Mouse (Mus musculus) neural tube, embryonic 12.5 days (tissue): ENCODE measurements at regions not wholly inside any gene's neighbourhood (a gene's known extent, or its start where the extent isn't known, plus 50 kb on each side); places are given as distances from the start of the nearest gene placed in this dataset.

Experiments used
- ATAC-seq: fragments of 200-750 bp; cut with Nextera tagmentation; 2 replicates; pipeline ENCODE4 v1.8.0; 2017; ENCODE audit warnings: low read depth, mild to moderate bottlenecking, moderate TSS enrichment, moderate library complexity; ENCODE audit not compliant: low FRiP score
- H3K27ac ChIP-seq: fragments of 300-500 bp; sonication (generic); 2 replicates; pipeline ENCODE4 v1.5.1; 2016
- H3K27me3 ChIP-seq: fragments of 300-500 bp; sonication (generic); replicated peaks from 2 replicates; pipeline ENCODE4 v1.6.1; 2016; ENCODE audit warnings: mild to moderate bottlenecking
- H3K36me3 ChIP-seq: fragments of 300-500 bp; sonication (generic); 2 replicates; pipeline ENCODE4 v1.6.1; 2016; ENCODE audit warnings: mild to moderate bottlenecking
- H3K4me1 ChIP-seq: fragments of 300-500 bp; sonication (generic); 2 replicates; pipeline ENCODE4 v1.6.1; 2016
- H3K4me2 ChIP-seq: fragments of 300-500 bp; sonication (generic); replicated peaks from 2 replicates; pipeline ENCODE4 v1.6.1; 2016; ENCODE audit warnings: mild to moderate bottlenecking
- H3K4me3 ChIP-seq: fragments of 300-500 bp; sonication (generic); 2 replicates; pipeline ENCODE4 v1.5.1; 2016
- H3K9ac ChIP-seq: fragments of 300-500 bp; sonication (generic); 2 replicates; pipeline ENCODE4 v1.6.1; 2016; ENCODE audit warnings: mild to moderate bottlenecking
- H3K9me3 ChIP-seq: fragments of 300-500 bp; sonication (generic); 2 replicates; pipeline ENCODE4 v1.6.1; 2016; ENCODE audit warnings: mild to moderate bottlenecking
- WGBS: fragments of 180-500 bp; shearing (Covaris S2); methylation state at CpG from one replicate; pipeline ENCODE4 v1.1.7; 2016; 5-methylcytosine and 5-hydroxymethylcytosine counted together

DNA sequence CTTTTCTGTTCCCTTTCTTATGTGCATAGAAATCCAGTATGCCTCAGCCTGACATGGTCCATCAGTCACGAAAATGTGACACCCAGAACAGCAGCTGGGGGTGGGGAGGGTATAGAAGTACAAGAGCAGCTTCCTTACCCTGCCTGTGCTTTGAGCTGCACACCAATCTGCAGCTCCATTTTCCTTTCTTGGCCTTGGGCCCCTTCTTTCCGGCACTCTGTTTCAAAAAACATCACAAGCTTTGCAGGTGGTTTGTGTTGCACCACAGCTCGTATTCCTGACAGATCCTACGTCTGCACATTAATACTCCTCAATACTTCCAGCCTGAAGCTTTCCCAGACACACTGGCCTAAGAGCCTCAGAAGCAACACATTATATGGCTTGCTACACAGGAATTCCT, 138.1 kb upstream of the Nt5c1b start:
- Histone ChIP-seq H3K27ac (no peak overlapping the region), H3K4me1 (no peaks in the 10 kb centered on the region), H3K27me3 (no peaks in the 10 kb centered on the region), H3K9ac (no peak overlapping the region), H3K4me3 (no peak overlapping the region), H3K4me2 (no peak overlapping the region), H3K36me3 (no peaks in the 10 kb centered on the region), H3K9me3 (no peaks in the 10 kb centered on the region)
- WGBS, result 35% methylated on average over 4 of the region's 4 CpGs
- ATAC-seq, result no peak

DNA sequence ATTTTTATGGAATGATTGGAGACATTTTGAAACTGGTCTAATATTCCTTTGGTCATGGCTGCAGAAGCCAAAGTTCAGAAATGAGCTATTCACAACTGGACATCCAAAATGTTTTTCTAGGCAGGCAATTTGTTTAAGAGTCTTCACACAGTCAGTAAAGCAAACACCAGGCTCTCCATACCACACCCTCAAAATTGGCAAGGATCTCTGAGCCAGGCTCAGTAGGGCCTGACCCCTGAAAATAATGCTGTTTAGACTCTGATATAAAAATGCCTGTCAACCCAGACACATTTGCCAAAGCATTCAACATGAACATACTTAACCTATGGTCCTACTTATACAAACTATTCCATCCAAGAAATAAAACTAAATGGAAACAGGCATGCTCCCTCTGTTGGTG, 121.7 kb upstream of the Nt5c1b start:
- Histone ChIP-seq H3K36me3 (no peaks in the 10 kb centered on the region), H3K9me3 (no peaks in the 10 kb centered on the region), H3K4me1 (no peaks in the 10 kb centered on the region), H3K27ac (no peak overlapping the region), H3K4me3 (no peak overlapping the region), H3K27me3 (no peaks in the 10 kb centered on the region), H3K9ac (no peak overlapping the region), H3K4me2 (no peak overlapping the region)
- ATAC-seq, result no peak

DNA sequence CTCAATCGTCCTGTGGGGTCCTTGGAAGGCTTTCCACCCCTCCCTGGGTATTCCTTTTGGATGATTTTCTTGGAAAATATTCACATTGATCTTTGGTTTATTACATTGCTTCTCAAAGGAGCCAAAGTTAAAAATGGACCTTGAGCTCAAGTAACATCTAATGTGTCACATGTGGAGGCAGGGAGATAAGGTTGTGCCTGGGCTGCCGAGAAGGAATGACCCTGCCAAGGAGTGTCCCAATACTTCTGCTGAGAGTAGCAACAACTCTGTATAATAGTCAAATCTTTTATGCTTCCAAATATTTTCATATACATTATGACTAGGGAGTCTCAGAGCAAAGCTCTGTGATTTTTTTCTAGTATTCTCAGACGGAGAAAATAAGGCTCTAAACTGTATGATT, 113.4 kb upstream of the Nt5c1b start:
- H3K4me2 ChIP-seq, result no peak overlapping the region
- no peak for ATAC-seq
- H3K27me3 ChIP-seq, result no peaks in the 10 kb centered on the region
- no peak overlapping the region for H3K9ac ChIP-seq
- no peak overlapping the region for H3K27ac ChIP-seq
- 70% methylated on average over 3 of the region's 3 CpGs for WGBS
- H3K4me3 ChIP-seq, result no peak overlapping the region
- no peaks in the 10 kb centered on the region for H3K4me1 ChIP-seq
- no peaks in the 10 kb centered on the region for H3K9me3 ChIP-seq
- no peaks in the 10 kb centered on the region for H3K36me3 ChIP-seq

DNA sequence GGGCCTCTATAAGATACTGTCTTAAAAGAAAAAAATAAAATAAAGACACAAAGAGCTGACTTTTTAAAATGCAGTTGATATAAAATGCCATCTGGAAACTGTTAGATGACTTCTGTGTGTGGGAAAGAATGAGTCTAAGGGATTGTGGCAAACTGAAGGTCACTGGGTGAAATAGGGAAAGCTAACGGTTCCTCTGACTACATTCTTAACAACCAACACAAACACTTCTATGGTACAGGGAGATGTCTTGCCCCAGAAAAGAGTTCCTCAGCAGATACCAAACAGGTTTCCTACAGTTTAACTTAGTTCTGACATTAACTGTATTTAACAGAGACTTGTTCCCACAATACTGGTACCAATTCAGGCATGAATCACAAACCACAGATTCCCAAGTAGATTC, 103.6 kb upstream of the Nt5c1b start:
- Histone ChIP-seq H3K36me3 (no peaks in the 10 kb centered on the region), H3K27ac (no peak overlapping the region), H3K9me3 (no peaks in the 10 kb centered on the region), H3K4me2 (no peak overlapping the region), H3K9ac (no peak overlapping the region), H3K4me3 (no peak overlapping the region), H3K27me3 (no peaks in the 10 kb centered on the region), H3K4me1 (no peaks in the 10 kb centered on the region)
- ATAC-seq, result no peak
- WGBS, result 83% methylated on average over 1 of the region's 1 CpGs

DNA sequence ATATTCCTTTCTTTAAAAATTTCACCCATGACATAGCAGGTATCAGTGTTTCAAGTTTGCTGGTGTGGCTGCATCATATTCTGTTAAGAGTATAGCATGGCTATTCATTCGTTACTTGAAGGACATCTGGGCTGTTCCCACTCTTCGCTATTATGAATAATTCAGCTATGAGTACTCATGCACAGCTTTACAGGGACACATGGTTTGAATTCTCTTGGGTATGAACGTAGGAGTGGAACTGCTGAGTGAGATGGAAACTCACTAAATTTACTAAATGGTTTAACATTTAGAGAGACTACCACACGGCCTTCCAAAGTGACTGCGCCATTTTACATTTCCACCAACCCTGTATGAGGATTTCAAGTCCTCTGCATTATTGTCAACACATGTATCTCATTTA, 97.7 kb upstream of the Nt5c1b start:
- Histone ChIP-seq H3K9ac (no peak overlapping the region), H3K36me3 (no peaks in the 10 kb centered on the region), H3K4me3 (no peak overlapping the region), H3K9me3 (no peaks in the 10 kb centered on the region), H3K27ac (no peak overlapping the region), H3K4me2 (no peak overlapping the region), H3K27me3 (no peaks in the 10 kb centered on the region), H3K4me1 (no peaks in the 10 kb centered on the region)
- WGBS, result 85% methylated on average over 5 of the region's 5 CpGs
- ATAC-seq, result no peak

DNA sequence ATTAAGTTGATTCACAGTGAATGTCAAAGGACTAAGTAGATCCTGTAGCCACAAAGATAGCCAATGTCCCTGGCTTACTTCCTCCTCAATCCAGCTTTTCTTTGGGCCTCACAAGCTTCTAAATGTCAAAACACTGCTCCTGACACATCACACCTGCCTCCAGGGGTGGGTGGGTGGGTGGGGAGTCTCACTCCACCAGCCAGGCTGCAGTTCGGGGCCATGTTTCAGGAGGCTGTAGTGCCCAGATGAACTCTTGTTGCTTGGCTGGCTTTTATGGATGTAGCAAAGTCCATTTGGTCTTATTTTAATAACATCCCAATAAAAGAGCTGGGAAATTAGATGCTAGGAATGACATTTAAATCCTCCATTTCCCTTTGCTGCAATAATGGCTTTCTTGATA, 94.5 kb upstream of the Nt5c1b start:
- ATAC-seq, result no peak
- H3K27ac ChIP-seq, result no peak overlapping the region
- H3K9ac ChIP-seq, result no peak overlapping the region
- H3K4me1 ChIP-seq, result no peaks in the 10 kb centered on the region
- H3K4me3 ChIP-seq, result no peak overlapping the region
- no peak overlapping the region for H3K4me2 ChIP-seq
- no peaks in the 10 kb centered on the region for H3K9me3 ChIP-seq
- H3K27me3 ChIP-seq, result no peaks in the 10 kb centered on the region
- WGBS, result 92% methylated on average over 1 of the region's 1 CpGs
- no peaks in the 10 kb centered on the region for H3K36me3 ChIP-seq

DNA sequence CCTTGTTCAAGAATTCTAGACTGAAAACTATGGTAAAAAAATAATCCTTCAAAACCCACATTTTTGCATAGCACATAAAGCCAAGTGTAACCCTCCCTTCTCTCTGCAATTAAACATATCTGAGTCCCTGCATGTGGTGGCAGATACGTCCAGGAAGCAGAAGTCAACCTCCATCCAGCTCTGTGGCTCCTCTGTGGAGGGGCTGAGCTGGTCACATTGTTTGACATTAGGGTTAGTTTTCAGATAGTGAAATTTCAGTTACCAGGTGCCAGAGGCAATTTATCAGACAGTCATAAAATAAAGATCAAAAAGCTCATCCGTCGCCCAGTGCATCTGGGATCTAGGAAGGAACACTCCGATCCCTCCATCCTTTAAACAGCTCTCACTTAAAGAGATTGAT, 77.1 kb upstream of the Nt5c1b start:
- Histone ChIP-seq H3K4me1 (no peaks in the 10 kb centered on the region), H3K4me3 (no peak overlapping the region), H3K36me3 (no peaks in the 10 kb centered on the region), H3K27me3 (no peaks in the 10 kb centered on the region), H3K9ac (no peak overlapping the region), H3K4me2 (no peak overlapping the region), H3K27ac (no peak overlapping the region), H3K9me3 (no peaks in the 10 kb centered on the region)
- ATAC-seq, result no peak
- 72% methylated on average over 4 of the region's 4 CpGs for WGBS

DNA sequence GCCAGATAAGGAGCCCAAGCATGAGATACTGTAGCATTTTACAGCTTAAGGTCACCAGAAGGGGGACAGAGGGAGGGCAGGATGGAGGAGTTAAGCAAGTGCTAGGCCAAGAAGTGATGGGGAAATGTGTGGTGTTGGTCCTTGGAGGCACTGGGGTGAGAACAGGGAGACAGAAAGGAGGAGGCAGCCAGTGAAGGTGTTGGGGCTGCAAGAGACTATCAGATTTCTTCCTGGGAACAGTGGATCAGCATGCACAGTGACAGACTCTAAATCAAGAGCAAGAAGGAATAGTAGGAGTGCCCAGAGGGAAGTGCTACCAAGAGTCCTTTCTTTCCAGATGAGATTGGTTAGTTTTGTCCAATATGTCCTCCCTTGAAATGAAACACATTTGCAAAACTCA, 63.8 kb upstream of the Nt5c1b start:
- Histone ChIP-seq H3K9ac (no peak overlapping the region), H3K9me3 (no peaks in the 10 kb centered on the region), H3K4me3 (no peak overlapping the region), H3K27ac (no peak overlapping the region), H3K4me1 (no peaks in the 10 kb centered on the region), H3K36me3 (no peaks in the 10 kb centered on the region), H3K27me3 (no peaks in the 10 kb centered on the region), H3K4me2 (no peak overlapping the region)
- ATAC-seq, result no peak
